Mouse (Mus musculus) myocyte (in vitro differentiated cells): ENCODE data around the gene Eif3f. TPM values are rescaled to one million over a fixed set of nuclear protein-coding genes. Genes with fewer than 3 reads are reported as not detected.

ENCODE experiments used
- H3K27me3 ChIP-seq: one replicate; pipeline ENCODE4 v1.6.1; 2011; ENCODE audit not compliant: control insufficient read depth, insufficient read depth, insufficient read length
- H3K36me3 ChIP-seq: one replicate; pipeline ENCODE4 v1.6.1; 2011; ENCODE audit not compliant: control insufficient read depth, insufficient read depth
- H3K4me2 ChIP-seq: one replicate; pipeline ENCODE4 v1.6.1; 2011; ENCODE audit warnings: low read depth, control low read depth
- H3K4me3 ChIP-seq: one replicate; pipeline ENCODE4 v1.5.1; 2011; ENCODE audit warnings: mild to moderate bottlenecking, control low read depth, moderate library complexity
- H3K79me2 ChIP-seq: one replicate; pipeline ENCODE4 v1.6.1; 2011; ENCODE audit not compliant: control insufficient read depth, insufficient read depth
- H3ac ChIP-seq: one replicate; pipeline ENCODE4 v1.6.1; 2011; ENCODE audit not compliant: control insufficient read depth, insufficient read length
- CEBPB ChIP-seq: IDR thresholded peaks from 2 replicates; pipeline ENCODE4 v1.6.1; 2011; ENCODE audit warnings: mild to moderate bottlenecking, moderate library complexity; ENCODE audit not compliant: poor library complexity, insufficient read depth, severe bottlenecking
- E2F4 ChIP-seq: IDR thresholded peaks from one replicate; pipeline ENCODE4 v1.6.1; 2011; ENCODE audit warnings: mild to moderate bottlenecking, control low read depth, moderate library complexity; ENCODE audit not compliant: insufficient read depth
- MAX ChIP-seq: IDR thresholded peaks from one replicate; pipeline ENCODE4 v1.6.1; 2011; ENCODE audit warnings: low read depth, mild to moderate bottlenecking, control low read depth
- MYOD1 ChIP-seq, 3 experiments: IDR thresholded peaks; one replicate each; pipeline ENCODE4 v1.6.1; 2011; ENCODE audit warnings: control low read depth in 2 of 3, low read depth in 2 of 3, mild to moderate bottlenecking in 2 of 3, moderate library complexity in 1 of 3; ENCODE audit not compliant: insufficient read length in 2 of 3, control insufficient read depth in 1 of 3
- MYOG ChIP-seq, 3 experiments: IDR thresholded peaks; one replicate each; pipeline ENCODE4 v1.6.1; 2011; ENCODE audit warnings: control low read depth in 2 of 3, low read depth in 2 of 3, mild to moderate bottlenecking in 2 of 3; ENCODE audit not compliant: insufficient read length in 2 of 3, control insufficient read depth in 1 of 3, insufficient read depth in 1 of 3
- POLR2A ChIP-seq: IDR thresholded peaks from one replicate; pipeline ENCODE4 v1.6.1; 2011; ENCODE audit warnings: low read depth, mild to moderate bottlenecking, control low read depth, moderate library complexity; ENCODE audit not compliant: insufficient read length
- POLR2AphosphoS2 ChIP-seq: IDR thresholded peaks from one replicate; pipeline ENCODE4 v1.6.1; 2011; ENCODE audit warnings: low read depth, control low read depth; ENCODE audit not compliant: insufficient read length
- REST ChIP-seq: IDR thresholded peaks from one replicate; pipeline ENCODE4 v1.6.1; 2011; ENCODE audit warnings: mild to moderate bottlenecking, control low read depth, moderate library complexity; ENCODE audit not compliant: insufficient read depth, insufficient read length
- SRF ChIP-seq: IDR thresholded peaks from one replicate; pipeline ENCODE4 v1.6.1; 2011; ENCODE audit warnings: low read depth; ENCODE audit not compliant: control insufficient read depth, insufficient read length
- TCF12 ChIP-seq: IDR thresholded peaks from one replicate; pipeline ENCODE4 v1.6.1; 2011; ENCODE audit warnings: mild to moderate bottlenecking, control low read depth; ENCODE audit not compliant: poor library complexity, insufficient read depth, severe bottlenecking
- TCF3 ChIP-seq: IDR thresholded peaks from one replicate; pipeline ENCODE4 v1.6.1; 2011; ENCODE audit warnings: low read depth, control low read depth; ENCODE audit not compliant: insufficient read length
- USF1 ChIP-seq: IDR thresholded peaks from one replicate; pipeline ENCODE4 v1.6.1; 2011; ENCODE audit warnings: low read depth, mild to moderate bottlenecking, control low read depth, moderate library complexity
- polyA plus RNA-seq: library from polyadenylated mRNA; unstranded; fragments of >200 nt; fragmentation: generic; extraction: Trizol; gene quantifications from one replicate; pipeline ENCODE4 v1.2.1, GENCODE M21; 2012; ENCODE audit warnings: missing spikeins

The Eif3f gene
- polyA plus RNA-seq, 1 experiment = 268 TPM

DNA sequence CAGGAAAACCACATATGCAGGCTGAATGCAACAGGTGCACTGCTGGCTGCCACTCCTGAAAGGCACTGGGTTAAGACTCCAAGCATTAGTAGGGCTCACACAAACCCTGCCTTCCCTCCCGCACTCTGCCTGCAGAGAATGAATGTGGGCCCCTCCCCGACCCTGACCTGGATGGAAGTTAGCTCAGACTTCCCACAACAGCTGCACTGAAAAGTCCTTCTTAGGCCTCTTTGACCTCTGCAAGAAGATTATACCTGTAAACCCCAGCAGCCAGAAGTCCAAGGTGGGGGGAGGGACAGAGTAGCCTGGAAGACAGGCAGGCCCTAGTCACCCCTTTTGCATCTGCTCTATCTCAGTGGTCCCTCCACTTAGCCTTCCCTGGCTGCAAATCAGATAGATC, 15.1 kb downstream of the Eif3f start:
- H3K27me3 ChIP-seq = peaks cover 13% of the 10 kb centered on the region
- H3K79me2 ChIP-seq = no peaks in the 10 kb centered on the region
- H3ac ChIP-seq = no peak overlapping the region
- no peak overlapping the region for H3K4me2 ChIP-seq
- no peaks in the 10 kb centered on the region for H3K36me3 ChIP-seq
- H3K4me3 ChIP-seq = no peak overlapping the region
- no peak for TF ChIP-seq SRF
- TF ChIP-seq CEBPB = no peak
- no peak for TF ChIP-seq POLR2A
- TF ChIP-seq REST = no peak

GRCm38 (mm10) chr7:108950312-108950761, 16.1 kb downstream of the Eif3f start, which contains the start of gene Tub:
Gene Tub, plus strand, starts transcription at chr7:108950338.
- TF ChIP-seq USF1 = no peak
- no peak for TF ChIP-seq TCF3
- TF ChIP-seq E2F4 = no peak
- TF ChIP-seq SRF = no peak
- no peak for TF ChIP-seq POLR2AphosphoS2
- no peak for TF ChIP-seq REST
- TF ChIP-seq MAX = no peak
- TF ChIP-seq TCF12 = no peak
- no peak for TF ChIP-seq MYOG (IDR thresholded peaks at IDR 0.05; ENCODE audit: control insufficient read depth in 1 of 3, insufficient read depth in 1 of 3, insufficient read length in 2 of 3, low read depth in 2 of 3)
- TF ChIP-seq POLR2A = no peak
- no peak for TF ChIP-seq MYOD1 (IDR thresholded peaks at IDR 0.05; ENCODE audit: control insufficient read depth in 1 of 3, insufficient read length in 2 of 3, low read depth in 2 of 3)
- TF ChIP-seq CEBPB = no peak
- Histone ChIP-seq H3K4me2 (no peak within 1 kb of the TSS), H3K4me3 (no peak within 1 kb of the TSS), H3K27me3 (peaks cover 13% of the 10 kb centered on the region), H3K79me2 (no peaks in the 10 kb centered on the region), H3ac (no peak within 1 kb of the TSS), H3K36me3 (no peaks in the 10 kb centered on the region)

- TF ChIP-seq POLR2A (no peak), TCF3 (no peak), SRF (no peak), TCF12 (no peak), E2F4 (no peak), MAX (no peak), USF1 (no peak), CEBPB (no peak), MYOD1 (IDR thresholded peaks at IDR 0.05; ENCODE audit: control insufficient read depth in 1 of 3, insufficient read length in 2 of 3, low read depth in 2 of 3) (no peak), MYOG (IDR thresholded peaks at IDR 0.05; ENCODE audit: control insufficient read depth in 1 of 3, insufficient read depth in 1 of 3, insufficient read length in 2 of 3, low read depth in 2 of 3) (no peak), POLR2AphosphoS2 (no peak), REST (no peak)
- Histone ChIP-seq H3K27me3 (peaks cover 13% of the 10 kb centered on the region), H3K36me3 (no peaks in the 10 kb centered on the region), H3K4me3 (no peak overlapping the region), H3K4me2 (no peak overlapping the region), H3K79me2 (no peaks in the 10 kb centered on the region), H3ac (no peak overlapping the region)
These were observed 16.6 kb downstream of the Eif3f start for GRCm38 (mm10) chr7:108950762-108951331.

DNA sequence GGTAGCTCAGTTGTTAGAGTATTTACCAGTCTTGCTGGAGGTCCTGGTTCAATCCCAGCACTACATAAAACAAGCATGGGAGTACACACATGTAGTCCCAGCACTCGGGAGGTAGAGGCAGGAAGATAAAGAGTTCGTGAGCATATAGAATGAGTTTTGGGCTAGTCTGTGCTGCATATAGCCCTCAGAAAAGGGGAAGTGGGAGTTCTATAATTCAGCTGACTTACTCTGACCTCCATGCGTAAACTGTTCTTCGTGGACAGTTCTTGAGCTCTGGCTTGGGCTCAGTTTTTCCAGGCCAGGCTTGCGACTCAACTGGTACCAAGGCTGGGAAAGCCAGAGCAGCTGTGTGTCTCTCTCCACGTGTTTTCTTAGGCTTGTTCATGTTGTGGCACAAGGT, 18.6 kb downstream of the Eif3f start:
- Histone ChIP-seq H3K4me3 (no peak overlapping the region), H3K27me3 (peaks cover 13% of the 10 kb centered on the region)
- TF ChIP-seq POLR2AphosphoS2 = no peak
- no peak for TF ChIP-seq TCF3
- TF ChIP-seq MYOG (IDR thresholded peaks at IDR 0.05; ENCODE audit: control insufficient read depth in 1 of 3, insufficient read depth in 1 of 3, insufficient read length in 2 of 3, low read depth in 2 of 3) = no peak
- TF ChIP-seq TCF12 = no peak
- TF ChIP-seq POLR2A = no peak

DNA sequence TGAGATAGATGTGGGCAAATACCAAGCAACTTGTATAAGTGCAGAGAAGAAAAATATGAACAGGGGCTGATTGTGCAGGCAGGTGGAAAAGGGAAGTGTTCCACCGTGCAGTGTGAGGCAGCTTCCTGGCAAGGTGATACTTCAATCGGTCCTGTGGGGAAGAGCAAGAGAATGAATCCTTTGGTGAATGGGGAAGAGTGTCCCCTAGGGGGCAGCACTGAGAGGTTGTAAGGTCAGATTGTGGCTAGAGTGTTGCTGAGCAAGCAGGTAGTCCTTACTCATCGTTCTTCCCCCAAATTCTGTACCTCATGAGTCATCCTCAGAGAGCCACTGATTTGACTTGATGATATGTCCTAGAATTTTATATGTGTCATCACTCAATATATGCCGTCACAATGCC, 20.0 kb downstream of the Eif3f start:
- no peak for TF ChIP-seq TCF12
- no peak for TF ChIP-seq TCF3
- TF ChIP-seq USF1 = no peak
- no peak for TF ChIP-seq CEBPB
- TF ChIP-seq SRF = no peak
- no peak for TF ChIP-seq POLR2A
- TF ChIP-seq MYOG (IDR thresholded peaks at IDR 0.05; ENCODE audit: control insufficient read depth in 1 of 3, insufficient read depth in 1 of 3, insufficient read length in 2 of 3, low read depth in 2 of 3) = no peak
- no peak for TF ChIP-seq POLR2AphosphoS2
- TF ChIP-seq MYOD1 (IDR thresholded peaks at IDR 0.05; ENCODE audit: control insufficient read depth in 1 of 3, insufficient read length in 2 of 3, low read depth in 2 of 3) = no peak
- TF ChIP-seq MAX = no peak
- TF ChIP-seq REST = no peak

More for the DNA sequence above, 18.6 kb downstream of the Eif3f start:
- Histone ChIP-seq H3K79me2 (no peaks in the 10 kb centered on the region), H3ac (no peak overlapping the region), H3K36me3 (no peaks in the 10 kb centered on the region), H3K4me2 (no peak overlapping the region)

More for the DNA sequence above, 20.0 kb downstream of the Eif3f start:
- Histone ChIP-seq H3K4me2 (no peak overlapping the region), H3ac (no peak overlapping the region), H3K27me3 (peaks cover 13% of the 10 kb centered on the region), H3K36me3 (no peaks in the 10 kb centered on the region), H3K79me2 (no peaks in the 10 kb centered on the region), H3K4me3 (no peak overlapping the region)
